Mouse (Mus musculus): ENCODE measurements at regions not wholly inside any gene's neighbourhood (a gene's known extent, or its start where the extent isn't known, plus 50 kb on each side); places are given as distances from the start of the nearest gene placed in this dataset.

DNA sequence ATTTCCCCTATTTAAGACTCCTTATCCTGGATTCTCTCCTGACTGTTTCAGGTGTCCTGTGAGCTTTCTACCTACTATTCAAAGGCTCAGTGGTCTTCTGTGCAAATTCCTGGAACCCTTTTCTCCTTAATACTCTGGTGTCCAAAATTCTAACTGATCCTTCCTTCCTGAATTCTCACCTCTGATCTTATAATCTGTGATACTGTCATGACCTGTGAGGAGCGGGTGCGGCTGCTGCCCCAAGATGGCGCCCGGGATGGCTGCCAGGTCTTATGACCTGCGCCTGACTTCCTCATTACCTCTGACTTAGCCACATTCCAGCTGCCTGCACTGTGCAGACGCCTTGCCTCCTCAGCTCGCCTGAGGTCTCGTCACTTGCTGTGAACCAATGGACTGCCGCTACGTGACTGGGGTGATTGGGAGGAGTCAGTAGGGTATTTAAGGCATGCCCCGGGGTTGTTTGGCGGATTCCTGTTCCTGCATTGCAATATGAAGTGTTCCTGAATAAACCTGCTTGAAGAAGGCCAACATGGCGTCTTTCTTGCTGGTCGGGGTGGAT, 131.2 kb downstream of the Ptbp2 start:
- no peak for DNase-seq
- no peaks in the 10 kb centered on the region for H3K27me3 ChIP-seq (replicated peaks; ENCODE audit: control insufficient read depth, insufficient read depth, low read length)
- 93% methylated on average over 14 of the region's 14 CpGs for WGBS

DNA sequence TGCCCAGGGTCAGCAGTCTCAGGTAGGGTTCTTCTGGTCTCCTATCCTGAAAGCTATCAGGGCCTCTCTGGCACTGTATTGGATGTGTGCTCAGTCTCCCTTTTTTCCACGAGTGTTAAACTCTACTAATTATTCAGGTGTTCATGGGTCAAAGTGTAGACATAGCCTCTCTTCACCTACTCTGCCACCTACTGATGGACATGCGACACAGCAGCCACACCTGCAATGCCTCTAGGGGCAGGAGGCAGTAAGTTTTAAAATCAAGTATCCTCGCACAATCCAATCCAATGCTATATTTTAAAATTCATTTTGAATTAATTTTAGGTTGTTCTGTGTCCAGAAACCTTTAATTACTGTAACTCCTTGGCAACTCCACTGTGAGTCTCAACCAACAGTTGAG, 145.6 kb downstream of the Ptbp2 start:
- Histone ChIP-seq H3K27ac (ENCODE audit: insufficient read depth, low read depth, low read length) (no peak overlapping the region), H3K4me3 (ENCODE audit: insufficient read depth, low read depth, low read length) (no peak overlapping the region), H3K4me1 (ENCODE audit: control insufficient read depth, insufficient read depth, low read length) (no peaks in the 10 kb centered on the region), H3K36me3 (ENCODE audit: control insufficient read depth, insufficient read depth, low read length) (no peaks in the 10 kb centered on the region), H3K27me3 (replicated peaks; ENCODE audit: control insufficient read depth, insufficient read depth, low read length) (no peaks in the 10 kb centered on the region)
- no peak for DNase-seq
- TF ChIP-seq CTCF (conservative IDR thresholded peaks at IDR 0.05; ENCODE audit: insufficient read depth, insufficient read length, low read depth, low read length) (peak; percentile 60), POLR2A (IDR thresholded peaks at IDR 0.05; ENCODE audit: low read depth, low read length) (no peak)
- 54% methylated on average over 3 of the region's 3 CpGs for WGBS

More for the DNA sequence above, 131.2 kb downstream of the Ptbp2 start:
- Histone ChIP-seq H3K27ac (ENCODE audit: insufficient read depth, low read depth, low read length) (no peak overlapping the region), H3K36me3 (ENCODE audit: control insufficient read depth, insufficient read depth, low read length) (no peaks in the 10 kb centered on the region), H3K4me1 (ENCODE audit: control insufficient read depth, insufficient read depth, low read length) (no peaks in the 10 kb centered on the region), H3K4me3 (ENCODE audit: insufficient read depth, low read depth, low read length) (no peak overlapping the region)
- TF ChIP-seq CTCF (conservative IDR thresholded peaks at IDR 0.05; ENCODE audit: insufficient read depth, insufficient read length, low read depth, low read length), result no peak

DNA sequence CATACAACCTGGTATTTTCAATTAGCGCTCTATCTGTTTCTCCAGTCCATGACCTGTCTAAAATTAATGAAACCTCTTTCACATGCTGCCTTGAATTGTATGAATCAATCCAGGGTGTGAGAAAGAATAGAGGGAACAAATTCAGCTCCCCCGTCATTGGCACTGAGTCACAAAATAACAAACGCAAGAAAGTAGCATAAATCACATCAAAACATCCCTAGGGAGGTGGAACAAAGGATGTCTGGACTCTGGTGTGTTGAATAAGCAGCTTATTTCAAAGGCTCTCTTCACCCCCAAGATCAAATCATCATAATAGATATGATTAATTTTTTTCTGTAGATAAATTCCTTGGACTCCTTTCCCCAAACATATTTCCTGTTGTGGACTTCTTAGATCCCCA, 148.6 kb downstream of the Ptbp2 start:
- Histone ChIP-seq H3K27ac (ENCODE audit: insufficient read depth, low read depth, low read length) (no peak overlapping the region), H3K4me1 (ENCODE audit: control insufficient read depth, insufficient read depth, low read length) (no peaks in the 10 kb centered on the region), H3K27me3 (replicated peaks; ENCODE audit: control insufficient read depth, insufficient read depth, low read length) (no peaks in the 10 kb centered on the region), H3K36me3 (ENCODE audit: control insufficient read depth, insufficient read depth, low read length) (no peaks in the 10 kb centered on the region), H3K4me3 (ENCODE audit: insufficient read depth, low read depth, low read length) (no peak overlapping the region)
- DNase-seq, result no peak
- WGBS, result 54% methylated on average over 3 of the region's 3 CpGs
- TF ChIP-seq CTCF (conservative IDR thresholded peaks at IDR 0.05; ENCODE audit: insufficient read depth, insufficient read length, low read depth, low read length) (no peak), POLR2A (IDR thresholded peaks at IDR 0.05; ENCODE audit: low read depth, low read length) (no peak)

DNA sequence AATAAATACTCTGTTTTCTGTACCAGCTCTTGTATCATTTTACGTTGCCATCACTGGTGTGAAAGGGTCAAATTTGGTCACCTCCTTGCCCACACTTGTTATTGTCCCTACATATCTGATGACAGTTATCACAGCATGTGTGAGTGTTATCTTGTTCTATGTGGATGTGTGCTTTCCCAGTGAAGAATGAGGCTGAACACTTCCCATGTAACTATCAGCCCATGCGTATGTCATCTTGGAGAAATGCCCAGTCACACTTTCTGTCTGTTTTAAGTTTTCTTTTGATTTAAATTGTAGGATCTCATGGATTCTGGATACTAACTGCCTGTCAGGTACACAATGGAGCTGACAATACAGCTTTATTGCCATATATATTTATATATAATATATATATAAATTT, 150.8 kb downstream of the Ptbp2 start:
- Histone ChIP-seq H3K4me3 (ENCODE audit: insufficient read depth, low read depth, low read length) (no peak overlapping the region), H3K27ac (ENCODE audit: insufficient read depth, low read depth, low read length) (no peak overlapping the region), H3K27me3 (replicated peaks; ENCODE audit: control insufficient read depth, insufficient read depth, low read length) (no peaks in the 10 kb centered on the region), H3K4me1 (ENCODE audit: control insufficient read depth, insufficient read depth, low read length) (no peaks in the 10 kb centered on the region), H3K36me3 (ENCODE audit: control insufficient read depth, insufficient read depth, low read length) (no peaks in the 10 kb centered on the region)
- TF ChIP-seq CTCF (conservative IDR thresholded peaks at IDR 0.05; ENCODE audit: insufficient read depth, insufficient read length, low read depth, low read length), result no peak
- no peak for TF ChIP-seq POLR2A (IDR thresholded peaks at IDR 0.05; ENCODE audit: low read depth, low read length)
- 88% methylated on average over 2 of the region's 2 CpGs for WGBS
- DNase-seq, result no peak

DNA sequence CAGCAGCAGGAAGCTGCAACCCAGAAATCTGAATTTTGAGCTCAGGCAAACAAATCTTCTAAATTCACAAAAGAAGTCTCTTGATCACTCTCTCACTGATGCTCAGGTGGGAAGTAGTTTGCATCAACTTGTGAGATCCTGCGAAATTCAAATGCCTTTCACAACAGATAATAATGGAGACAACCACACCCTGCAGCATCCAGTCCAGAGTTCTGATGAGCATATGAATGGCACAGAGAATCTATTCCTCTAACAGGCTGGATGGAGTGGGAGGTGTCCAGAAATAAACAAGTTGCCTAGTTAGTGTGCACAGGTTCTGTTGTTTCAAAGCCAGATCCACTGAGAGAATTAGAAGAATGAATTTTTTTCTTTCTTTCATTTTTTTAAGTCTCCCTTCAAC, 178.2 kb downstream of the Ptbp2 start:
- TF ChIP-seq CTCF (conservative IDR thresholded peaks at IDR 0.05; ENCODE audit: insufficient read depth, insufficient read length, low read depth, low read length) (no peak), POLR2A (IDR thresholded peaks at IDR 0.05; ENCODE audit: low read depth, low read length) (no peak)
- WGBS, result 91% methylated on average over 1 of the region's 1 CpGs
- no peak for DNase-seq
- Histone ChIP-seq H3K36me3 (ENCODE audit: control insufficient read depth, insufficient read depth, low read length) (no peaks in the 10 kb centered on the region), H3K27ac (ENCODE audit: insufficient read depth, low read depth, low read length) (no peak overlapping the region), H3K4me3 (ENCODE audit: insufficient read depth, low read depth, low read length) (no peak overlapping the region), H3K4me1 (ENCODE audit: control insufficient read depth, insufficient read depth, low read length) (no peaks in the 10 kb centered on the region), H3K27me3 (replicated peaks; ENCODE audit: control insufficient read depth, insufficient read depth, low read length) (no peaks in the 10 kb centered on the region)

DNA sequence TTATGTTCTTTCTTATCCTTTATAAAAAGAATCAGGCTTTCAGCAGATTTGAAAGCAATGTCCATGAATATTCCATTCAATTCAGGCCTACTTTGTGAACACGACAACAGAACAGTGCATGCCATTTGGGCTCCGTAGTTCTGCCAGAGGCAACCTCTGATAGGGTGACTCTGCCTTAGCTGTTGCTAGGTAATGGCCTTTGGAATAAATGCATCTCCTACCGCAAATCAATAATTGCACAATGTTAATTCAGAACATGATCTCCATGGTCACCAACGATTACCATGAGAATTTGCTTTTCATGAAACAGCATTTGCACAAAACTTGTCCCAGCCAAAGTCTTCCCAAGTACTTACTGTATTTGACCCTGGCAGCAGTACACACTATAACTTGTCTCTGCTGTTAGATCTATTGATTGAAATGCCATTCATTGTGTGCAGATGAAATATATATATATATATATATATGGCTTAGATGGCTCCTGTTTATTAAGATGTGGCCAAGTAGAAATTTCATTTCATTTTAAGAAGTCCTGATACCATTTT, 195.3 kb downstream of the Ptbp2 start:
- no peak overlapping the region for H3K27ac ChIP-seq (ENCODE audit: insufficient read depth, low read depth, low read length)
- TF ChIP-seq POLR2A (IDR thresholded peaks at IDR 0.05; ENCODE audit: low read depth, low read length), result no peak
- TF ChIP-seq CTCF (conservative IDR thresholded peaks at IDR 0.05; ENCODE audit: insufficient read depth, insufficient read length, low read depth, low read length), result no peak
- H3K27me3 ChIP-seq (replicated peaks; ENCODE audit: control insufficient read depth, insufficient read depth, low read length), result no peaks in the 10 kb centered on the region
- H3K36me3 ChIP-seq (ENCODE audit: control insufficient read depth, insufficient read depth, low read length), result no peaks in the 10 kb centered on the region
- no peak overlapping the region for H3K4me3 ChIP-seq (ENCODE audit: insufficient read depth, low read depth, low read length)
- DNase-seq, result no peak
- 94% methylated on average over 4 of the region's 4 CpGs for WGBS
- H3K4me1 ChIP-seq (ENCODE audit: control insufficient read depth, insufficient read depth, low read length), result no peaks in the 10 kb centered on the region

DNA sequence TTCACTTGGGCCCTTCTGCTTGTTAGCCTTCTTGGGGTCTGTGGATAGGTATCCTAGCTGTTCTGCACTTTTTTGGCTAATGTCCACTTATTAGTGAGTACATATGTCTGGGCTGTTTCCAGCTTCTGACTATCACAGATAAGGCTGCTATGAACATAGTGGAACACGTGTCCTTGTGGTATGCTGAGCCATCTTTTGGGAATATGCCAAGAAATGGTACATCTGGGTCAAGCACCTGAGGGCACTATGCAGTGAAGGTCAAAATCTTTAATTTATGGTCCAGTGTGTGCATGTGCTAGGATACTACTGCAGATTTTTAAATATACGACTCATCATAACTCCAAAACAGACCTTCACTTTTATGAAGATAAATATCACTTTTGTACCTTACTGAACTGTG, 196.3 kb downstream of the Ptbp2 start:
- no peaks in the 10 kb centered on the region for H3K36me3 ChIP-seq (ENCODE audit: control insufficient read depth, insufficient read depth, low read length)
- no peak for DNase-seq
- 66% methylated on average over 2 of the region's 2 CpGs for WGBS
- TF ChIP-seq POLR2A (IDR thresholded peaks at IDR 0.05; ENCODE audit: low read depth, low read length) (no peak), CTCF (conservative IDR thresholded peaks at IDR 0.05; ENCODE audit: insufficient read depth, insufficient read length, low read depth, low read length) (no peak)
- no peaks in the 10 kb centered on the region for H3K27me3 ChIP-seq (replicated peaks; ENCODE audit: control insufficient read depth, insufficient read depth, low read length)
- H3K4me3 ChIP-seq (ENCODE audit: insufficient read depth, low read depth, low read length), result no peak overlapping the region
- H3K27ac ChIP-seq (ENCODE audit: insufficient read depth, low read depth, low read length), result no peak overlapping the region
- no peaks in the 10 kb centered on the region for H3K4me1 ChIP-seq (ENCODE audit: control insufficient read depth, insufficient read depth, low read length)

All from kidney, adult 2 months (tissue).